Mouse (Mus musculus): ENCODE measurements around the gene Lyrm1.

The Lyrm1 gene

GRCm38 (mm10) chr7:119892742-119893141, 2.9 kb upstream of the Lyrm1 start:
- DNase-seq: no peak

DNA sequence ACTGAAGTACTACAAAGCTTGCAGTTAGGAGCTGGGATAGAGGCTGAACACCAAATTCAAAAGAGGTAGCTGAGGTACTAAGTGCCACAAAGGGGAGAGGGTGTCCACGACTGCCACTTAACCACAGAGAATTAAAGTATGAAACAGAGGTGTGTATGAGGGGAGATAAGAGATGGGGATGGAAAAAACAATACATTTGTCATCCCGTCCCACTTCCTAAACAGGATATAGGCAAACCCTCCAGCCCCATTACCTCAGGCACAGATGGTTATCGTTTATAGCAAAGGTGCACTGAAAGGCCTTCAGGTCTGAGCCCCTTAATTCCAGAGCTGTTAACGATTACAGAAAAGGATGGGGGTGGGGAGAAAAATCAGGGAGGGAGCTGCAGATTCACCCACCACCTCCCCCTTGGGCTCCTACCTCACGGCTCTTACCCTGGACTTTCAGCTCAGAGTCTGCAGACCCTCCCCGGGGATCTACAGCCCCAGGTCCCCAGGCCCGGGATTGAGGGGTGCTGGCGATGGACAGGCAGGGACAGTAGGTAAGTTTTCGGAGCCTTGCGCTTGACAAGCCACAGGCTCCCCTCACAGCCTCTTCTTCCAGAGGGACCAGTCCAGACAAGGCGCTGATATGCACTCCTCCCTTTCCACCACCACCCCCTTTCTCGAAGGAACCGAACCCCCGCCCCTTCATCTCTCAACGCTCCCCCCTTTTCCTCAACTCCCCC, 680 bp upstream of the Lyrm1 start:
- DNase-seq: peak; percentile 2 to 6

- no peak for DNase-seq
Measured at GRCm38 (mm10) chr7:119897521-119898109, 2.0 kb downstream of the Lyrm1 start.

DNA sequence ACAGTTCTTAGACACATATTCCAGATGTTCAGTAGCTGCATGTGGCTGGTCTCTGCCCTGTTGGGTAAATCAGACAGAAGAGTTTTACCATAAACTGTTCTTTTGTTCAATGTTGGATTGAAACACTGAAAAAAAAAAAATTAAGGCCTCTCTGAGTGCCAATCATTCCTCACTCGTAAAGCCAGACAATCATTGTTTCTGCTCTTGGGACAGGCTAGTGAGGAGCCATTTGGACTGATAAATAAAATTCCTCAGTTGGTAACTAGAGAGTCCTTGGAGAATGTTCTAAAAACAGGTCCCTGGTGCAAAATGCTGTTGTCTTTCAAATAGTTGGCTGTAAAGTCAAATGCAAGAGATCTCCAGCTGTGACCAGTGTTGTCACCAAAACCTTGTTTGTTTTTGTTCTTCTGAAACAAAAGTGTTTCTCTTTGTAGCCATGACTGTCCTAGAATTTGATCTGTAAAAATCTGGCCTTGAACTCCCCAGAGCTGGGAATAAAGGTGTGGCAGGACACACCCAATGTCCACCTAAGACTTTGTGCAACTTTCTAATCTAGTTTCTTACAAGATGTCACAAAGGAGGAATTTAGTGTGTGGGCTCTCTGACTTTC, 2.7 kb downstream of the Lyrm1 start:
- no peak for DNase-seq

DNA sequence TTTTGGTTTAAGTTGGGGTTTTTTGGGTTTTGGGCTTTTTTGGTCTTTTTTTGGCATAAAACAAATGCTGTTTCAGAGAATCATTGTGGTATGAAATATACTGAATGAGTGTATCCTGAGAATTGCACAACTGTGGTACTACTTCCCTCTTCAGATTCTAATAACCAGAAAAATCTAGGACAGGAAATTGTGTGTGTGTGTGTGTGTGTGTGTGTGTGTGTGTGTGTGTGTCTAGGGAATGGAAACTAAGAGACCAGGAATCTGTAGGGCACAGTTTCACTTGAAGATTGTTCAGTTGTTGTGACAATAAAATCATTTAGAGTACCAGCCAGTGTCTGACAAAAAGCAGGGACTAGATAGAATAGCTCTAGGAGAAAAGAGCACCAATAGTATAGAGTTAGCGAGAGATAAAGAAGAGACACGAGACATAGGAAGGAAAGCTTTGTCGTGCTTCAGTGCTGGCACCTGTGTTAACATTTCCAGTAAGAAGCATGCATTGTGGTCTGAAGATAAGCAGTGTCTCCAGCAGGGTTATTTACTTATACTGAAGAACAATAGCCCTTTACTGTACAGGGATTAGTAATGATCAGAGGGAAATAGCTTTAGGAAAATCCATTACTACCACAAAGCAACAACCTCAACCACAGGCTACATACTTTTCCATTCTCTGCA, 3.9 kb downstream of the Lyrm1 start:
- no peak for DNase-seq

GRCm38 (mm10) chr7:119906523-119907215, 11.0 kb downstream of the Lyrm1 start:
- no peak for DNase-seq

GRCm38 (mm10) chr7:119911727-119912126, 16.1 kb downstream of the Lyrm1 start:
- DNase-seq: no peak

DNA sequence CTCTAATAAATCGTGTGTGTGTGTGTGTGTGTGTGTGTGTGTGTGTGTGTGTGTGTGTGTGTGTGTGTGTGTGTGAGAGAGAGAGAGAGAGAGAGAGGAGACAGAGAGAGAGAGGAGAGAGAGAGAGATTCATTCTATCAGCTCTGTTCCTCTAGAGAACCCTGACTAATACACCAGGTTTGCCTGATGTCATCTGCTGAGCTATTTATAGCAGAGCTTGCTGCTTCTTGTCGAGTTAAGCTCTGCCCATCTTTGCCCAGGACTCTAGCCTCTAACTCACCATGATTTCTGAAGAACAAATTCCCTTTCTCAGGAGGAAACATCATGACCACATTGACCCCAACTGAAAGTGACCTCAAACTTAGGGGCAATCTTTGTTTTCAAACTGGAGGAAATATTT, 24.8 kb downstream of the Lyrm1 start:
- DNase-seq: no peak

DNA sequence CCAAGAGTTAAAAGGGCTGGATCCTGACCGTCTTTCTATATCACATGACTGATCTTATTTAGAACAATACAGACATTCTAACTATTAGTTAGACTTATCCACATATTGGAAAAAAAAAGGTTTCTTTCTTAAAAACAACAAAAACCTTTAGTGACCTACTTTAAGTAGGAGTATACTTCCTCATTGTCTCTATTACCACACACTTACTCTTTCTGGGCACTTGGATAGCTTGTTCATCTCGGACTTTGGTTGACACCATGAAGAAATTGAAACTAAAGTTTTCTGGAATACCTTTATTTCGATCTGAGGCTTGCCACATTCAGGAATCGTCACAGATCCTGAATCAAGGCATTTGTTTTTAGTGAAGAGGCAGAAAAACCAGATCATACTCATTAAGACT, 25.4 kb downstream of the Lyrm1 start:
- no peak for DNase-seq

DNA sequence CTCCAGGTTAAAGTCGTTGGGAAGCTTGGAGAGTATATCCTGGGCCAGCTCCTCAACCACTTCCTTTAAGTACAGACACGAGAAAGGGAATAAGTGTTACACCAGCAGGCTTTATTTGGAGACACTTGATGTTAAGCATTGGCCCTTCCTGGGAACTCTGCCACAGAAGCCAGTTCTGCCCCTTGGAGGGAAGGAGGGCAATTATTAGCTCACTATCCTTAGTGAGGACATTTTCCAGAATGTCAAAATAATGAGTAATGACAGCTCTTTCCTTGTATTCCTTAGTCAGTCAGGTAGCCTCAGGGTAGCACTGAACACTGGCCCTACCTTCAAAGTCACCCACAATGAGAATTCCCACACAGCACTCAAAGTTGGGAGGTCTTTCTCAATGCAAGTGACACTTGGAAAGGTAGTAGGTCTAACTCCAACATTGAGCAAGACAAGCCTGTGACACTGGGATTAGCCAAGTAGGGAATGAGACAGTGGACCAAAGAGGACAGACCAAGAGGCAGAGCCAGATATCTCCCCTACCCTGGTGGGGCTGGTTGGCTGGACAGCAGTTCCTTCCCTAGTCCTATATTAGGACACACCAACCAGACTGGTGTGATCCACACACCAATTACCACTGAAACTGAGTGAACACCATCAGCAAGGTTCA, 33.3 kb downstream of the Lyrm1 start:
- DNase-seq: no peak

DNA sequence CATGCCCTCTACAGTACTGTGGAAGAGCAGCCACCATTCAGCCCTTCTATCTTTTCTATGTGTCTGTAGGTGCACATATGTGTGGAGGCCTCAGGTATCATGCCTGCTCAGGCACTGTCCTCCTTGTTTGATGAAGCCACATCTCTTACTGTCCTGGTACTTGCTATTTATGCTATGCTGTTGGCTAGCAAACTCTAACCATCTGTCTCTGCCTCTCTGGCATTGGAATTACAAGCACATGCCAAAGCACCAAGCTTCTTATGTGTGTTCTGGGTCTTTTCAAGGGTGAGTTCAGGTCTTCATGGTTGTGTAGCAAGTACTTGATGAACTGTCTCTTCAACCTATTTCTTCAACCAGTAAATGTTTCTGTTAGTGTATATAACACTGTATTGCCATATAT, 40.7 kb downstream of the Lyrm1 start:
- DNase-seq: no peak

GRCm38 (mm10) chr7:119937036-119937435, 41.4 kb downstream of the Lyrm1 start:
- DNase-seq: no peak

DNA sequence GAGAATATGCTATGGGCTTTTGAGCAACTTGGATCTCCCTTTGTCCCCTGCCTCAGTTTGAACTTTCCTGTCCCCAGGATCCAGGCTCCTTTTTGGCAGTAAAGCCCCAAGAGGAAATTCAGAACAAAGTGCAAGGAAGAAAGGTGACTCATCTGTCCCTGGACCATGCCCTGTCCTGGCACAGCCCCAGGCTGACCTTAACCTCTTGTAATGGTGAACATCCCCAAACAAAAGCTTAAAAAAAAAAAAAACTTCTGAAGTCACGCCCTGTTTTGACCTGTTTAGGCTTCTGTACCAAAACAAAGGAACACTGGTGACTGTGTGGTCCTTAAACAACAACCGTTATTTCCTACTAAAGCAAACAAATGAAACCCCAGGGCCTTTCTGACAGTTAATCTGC, 45.9 kb downstream of the Lyrm1 start:
- DNase-seq: peak; percentile 16 to 35

- DNase-seq: no peak
Measured at GRCm38 (mm10) chr7:119954047-119954446, 58.4 kb downstream of the Lyrm1 start.

DNA sequence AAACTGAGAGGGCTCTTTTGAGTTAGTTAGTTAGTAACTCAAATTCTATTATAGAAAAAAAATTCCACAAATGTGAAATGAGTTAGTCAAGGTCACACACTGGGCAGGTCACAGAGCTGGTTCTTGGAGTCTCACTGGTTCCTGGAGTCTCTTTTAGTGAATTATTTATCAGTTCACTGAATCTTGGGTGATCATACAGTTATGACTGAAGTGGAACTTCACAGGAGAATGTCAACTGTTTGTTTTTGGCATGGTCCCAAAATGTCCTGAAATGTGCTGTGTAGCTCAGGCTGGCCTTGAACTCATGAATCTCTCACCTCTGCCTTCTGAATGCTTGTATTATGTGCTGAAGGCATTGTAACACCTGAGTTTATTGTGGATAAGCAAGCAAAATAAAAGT, 61.8 kb downstream of the Lyrm1 start:
- no peak for DNase-seq

DNA sequence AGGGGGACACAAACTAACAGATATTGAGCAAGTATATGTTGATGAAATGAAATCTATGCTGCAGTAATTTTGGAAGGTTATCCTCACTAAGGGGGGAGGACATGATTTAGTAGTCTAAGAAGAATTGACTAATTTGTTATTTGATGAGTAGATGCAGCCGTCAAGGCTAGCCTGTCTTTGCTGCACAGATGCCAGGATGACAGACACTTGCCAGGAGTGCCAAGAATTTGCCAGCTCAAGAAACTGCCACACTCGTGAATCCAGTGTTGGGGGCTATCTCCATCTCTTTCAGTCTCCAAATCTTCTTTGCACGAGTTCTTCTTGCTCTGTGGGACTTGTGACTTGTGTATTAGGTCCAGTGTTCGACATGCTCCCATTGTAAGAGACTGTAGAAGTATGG, 63.4 kb downstream of the Lyrm1 start:
- no peak for DNase-seq

GRCm38 (mm10) chr7:119959491-119959890, 63.8 kb downstream of the Lyrm1 start:
- DNase-seq: no peak

GRCm38 (mm10) chr7:119960006-119960405, 64.3 kb downstream of the Lyrm1 start:
- DNase-seq: no peak

GRCm38 (mm10) chr7:119960546-119960945, 64.9 kb downstream of the Lyrm1 start:
- no peak for DNase-seq

- no peak for DNase-seq
Measured at GRCm38 (mm10) chr7:119961107-119961506, 65.4 kb downstream of the Lyrm1 start.

GRCm38 (mm10) chr7:119965205-119965604, 69.5 kb downstream of the Lyrm1 start:
- no peak for DNase-seq

DNA sequence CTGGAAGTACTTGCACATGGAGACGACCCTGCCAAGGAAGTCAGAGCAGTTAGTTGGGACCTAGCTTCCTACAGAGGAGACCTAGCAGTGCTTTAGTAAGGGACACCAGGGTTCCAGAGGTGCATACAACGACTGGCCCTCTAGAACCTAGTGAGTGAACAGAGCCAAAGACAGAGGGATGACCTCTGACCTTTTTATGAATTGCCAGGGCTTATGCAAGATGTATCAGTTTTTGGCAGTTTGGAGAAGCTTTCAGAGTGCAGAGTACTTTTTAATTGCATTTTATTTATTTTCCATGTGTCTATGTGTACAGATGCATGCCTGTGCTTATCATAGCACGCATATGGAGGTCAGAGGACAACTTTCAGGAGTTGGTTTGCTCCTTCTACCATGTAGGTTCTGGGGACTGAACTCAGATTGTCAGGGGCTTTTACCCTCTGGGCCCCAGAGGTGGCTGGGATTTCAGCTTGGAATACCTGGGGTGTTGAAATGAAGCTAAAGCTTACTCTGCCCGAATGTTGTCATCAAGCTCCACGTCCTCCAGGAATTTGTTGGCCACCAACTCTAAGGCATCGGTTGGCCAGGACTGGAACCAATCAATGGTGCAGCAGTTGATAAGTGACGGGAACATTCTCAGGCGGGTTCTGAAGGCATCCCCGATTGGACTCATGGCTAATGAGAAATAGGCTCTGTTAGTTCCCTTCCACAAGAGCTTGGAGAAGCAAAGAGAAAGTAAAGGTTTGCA, 70.2 kb downstream of the Lyrm1 start:
- DNase-seq: no peak
